Mouse (Mus musculus) heart, embryonic 14.5 days (tissue): ENCODE results near the gene Sez6l2. TPM values are rescaled to one million over a fixed set of nuclear protein-coding genes. Genes with fewer than 3 reads are reported as not detected.
A peak's percentile ranks its signal among the peaks of the same experiment; 100 is the strongest.

Experiments used
- ATAC-seq: fragments of 200-750 bp; cut with Nextera tagmentation; 2 replicates; pipeline ENCODE4 v1.8.0; 2017; ENCODE audit warnings: low read depth, moderate TSS enrichment; ENCODE audit not compliant: insufficient number of reproducible peaks, insufficient read depth, low FRiP score
- H3K27ac ChIP-seq, 2 experiments: fragments of 200-500 bp in 1 of 2; fragments of 300-500 bp in 1 of 2; sonication (generic) in 1 of 2; replicated peaks in 1 of 2; 2 replicates each; pipeline ENCODE4 v1.5.1; 2012 to 2014; ENCODE audit warnings: low read depth in 2 of 2, low read length in 2 of 2, control low read depth in 1 of 2, mild to moderate bottlenecking in 1 of 2, mixed read lengths in 1 of 2; ENCODE audit not compliant: control insufficient read depth in 1 of 2, insufficient read depth in 1 of 2
- H3K27me3 ChIP-seq: fragments of 300-500 bp; sonication (generic); 2 replicates; pipeline ENCODE4 v1.6.1; 2014; ENCODE audit warnings: mild to moderate bottlenecking, low read length, control low read depth; ENCODE audit not compliant: control insufficient read depth, insufficient read depth
- H3K36me3 ChIP-seq: fragments of 300-500 bp; sonication (generic); 2 replicates; pipeline ENCODE4 v1.6.1; 2014; ENCODE audit warnings: mild to moderate bottlenecking, control low read depth, low read length, mixed read lengths; ENCODE audit not compliant: control insufficient read depth, insufficient read depth
- H3K4me1 ChIP-seq, 2 experiments: fragments of 200-500 bp in 1 of 2; fragments of 300-500 bp in 1 of 2; sonication (generic) in 1 of 2; 2 replicates each; pipeline ENCODE4 v1.6.1; 2012 to 2014; ENCODE audit warnings: low read length in 2 of 2, control low read depth in 1 of 2, mixed read lengths in 1 of 2; ENCODE audit not compliant: control insufficient read depth in 2 of 2, insufficient read depth in 2 of 2
- H3K4me2 ChIP-seq: fragments of 300-500 bp; sonication (generic); 2 replicates; pipeline ENCODE4 v1.6.1; 2014; ENCODE audit warnings: mild to moderate bottlenecking, low read length
- H3K4me3 ChIP-seq, 2 experiments: fragments of 200-500 bp in 1 of 2; fragments of 300-500 bp in 1 of 2; sonication (generic) in 1 of 2; 2 replicates each; pipeline ENCODE4 v1.5.1; 2012 to 2014; ENCODE audit warnings: low read length in 2 of 2, mild to moderate bottlenecking in 2 of 2, control low read depth in 1 of 2, low read depth in 1 of 2, moderate library complexity in 1 of 2; ENCODE audit not compliant: control insufficient read depth in 1 of 2, insufficient read depth in 1 of 2
- H3K9ac ChIP-seq: fragments of 300-500 bp; sonication (generic); 2 replicates; pipeline ENCODE4 v1.6.1; 2014; ENCODE audit warnings: mild to moderate bottlenecking, low read length
- H3K9me3 ChIP-seq: fragments of 300-500 bp; sonication (generic); 2 replicates; pipeline ENCODE4 v1.6.1; 2016; ENCODE audit warnings: low read length, control low read depth; ENCODE audit not compliant: control insufficient read depth
- WGBS: fragments of 180-500 bp; shearing (Covaris S2); extraction: QIAGEN DNeasy Blood & Tissue Kit; methylation state at CpG from one replicate; pipeline ENCODE4 v1.1.7; 2014; 5-methylcytosine and 5-hydroxymethylcytosine counted together
- polyA plus RNA-seq: library from polyadenylated mRNA; unstranded; fragments of >200 nt; fragmentation: Nextera tagmentation; extraction: Ambion mirVana; gene quantifications from 2 replicates; pipeline ENCODE4 v1.2.1, GENCODE M21; 2014

The Sez6l2 gene
- polyA plus RNA-seq, 1 experiment from 2014 or later = 1.4 TPM

- Histone ChIP-seq H3K4me1 (peaks cover 15 to 31% of the 10 kb centered on the region in 2 experiments), H3K4me2 (peak within 1 kb of the TSS; percentile 81), H3K27ac (no peak within 1 kb of the TSS), H3K27me3 (no peaks in the 10 kb centered on the region), H3K36me3 (peaks cover 31% of the 10 kb centered on the region), H3K4me3 (peak within 1 kb of the TSS; percentile 46 to 62), H3K9ac (peak within 1 kb of the TSS; percentile 63), H3K9me3 (no peaks in the 10 kb centered on the region)
- 26% methylated on average over 11 of the region's 11 CpGs for WGBS
- ATAC-seq = no peak
These were observed 64.0 kb downstream of the Sez6l2 start, which contains the start of gene Mvp for GRCm38 (mm10) chr7:127014320-127014719. Mvp (minus strand) TSS chr7:127014621.

- peak overlapping the region; percentile 16; the same call in 1 of the 2 replicates for H3K9ac ChIP-seq
- no peak overlapping the region for H3K27ac ChIP-seq
- 89% methylated on average over 12 of the region's 12 CpGs for WGBS
- H3K9me3 ChIP-seq = no peaks in the 10 kb centered on the region
- H3K4me3 ChIP-seq = no peak overlapping the region
- H3K4me2 ChIP-seq = peak overlapping the region; percentile 67; the same call in 1 of the 2 replicates
- H3K36me3 ChIP-seq = peaks cover 31% of the 10 kb centered on the region
- peaks cover 15 to 32% of the 10 kb centered on the region in 2 experiments for H3K4me1 ChIP-seq
- ATAC-seq = no peak
- H3K27me3 ChIP-seq = no peaks in the 10 kb centered on the region
These were observed 64.6 kb downstream of the Sez6l2 start for GRCm38 (mm10) chr7:127014993-127015392.

- 3% methylated on average over 10 of the region's 10 CpGs for WGBS
- Histone ChIP-seq H3K27me3 (no peaks in the 10 kb centered on the region), H3K27ac (peak overlapping the region; percentile 94 to 98), H3K4me3 (peak overlapping the region; percentile 81 to 94), H3K4me2 (peak overlapping the region; percentile 81), H3K9ac (peak overlapping the region; percentile 94), H3K4me1 (peaks cover 22 to 43% of the 10 kb centered on the region in 2 experiments), H3K36me3 (peaks cover 31% of the 10 kb centered on the region), H3K9me3 (no peaks in the 10 kb centered on the region)
- peak; percentile 16; the same call in 1 of the 2 replicates for ATAC-seq
These were observed 65.7 kb downstream of the Sez6l2 start for GRCm38 (mm10) chr7:127016081-127016480.

- Histone ChIP-seq H3K4me2 (peak within 1 kb of the TSS; percentile 81), H3K4me1 (peaks cover 23 to 45% of the 10 kb centered on the region in 2 experiments), H3K9ac (peak within 1 kb of the TSS; percentile 94), H3K27me3 (no peaks in the 10 kb centered on the region), H3K9me3 (no peaks in the 10 kb centered on the region), H3K36me3 (peaks cover 31% of the 10 kb centered on the region), H3K27ac (peak within 1 kb of the TSS; percentile 94 to 98), H3K4me3 (peak within 1 kb of the TSS; percentile 81 to 94)
- no peak for ATAC-seq
These were observed 65.9 kb downstream of the Sez6l2 start, which contains the start of gene Pagr1b for GRCm38 (mm10) chr7:127016481-127016485. Pagr1b (minus strand) TSS chr7:127016484.

- Histone ChIP-seq H3K9me3 (no peaks in the 10 kb centered on the region), H3K4me2 (peak overlapping the region; percentile 81), H3K4me3 (peak overlapping the region; percentile 81 to 94), H3K36me3 (peaks cover 31% of the 10 kb centered on the region), H3K9ac (peak overlapping the region; percentile 94), H3K27ac (peak overlapping the region; percentile 94 to 98), H3K4me1 (peaks cover 26 to 47% of the 10 kb centered on the region in 2 experiments), H3K27me3 (no peaks in the 10 kb centered on the region)
- WGBS = 1% methylated on average over 22 of the region's 22 CpGs
- ATAC-seq = peak; percentile 55
These were observed 66.1 kb downstream of the Sez6l2 start for GRCm38 (mm10) chr7:127016486-127016938.

- Histone ChIP-seq H3K9ac (peak within 1 kb of the TSS; percentile 94), H3K36me3 (peaks cover 34% of the 10 kb centered on the region), H3K27ac (peak within 1 kb of the TSS; percentile 94 to 98), H3K4me2 (peak within 1 kb of the TSS; percentile 81), H3K4me1 (peaks cover 27 to 55% of the 10 kb centered on the region in 2 experiments), H3K9me3 (no peaks in the 10 kb centered on the region), H3K4me3 (peak within 1 kb of the TSS; percentile 81 to 94), H3K27me3 (no peaks in the 10 kb centered on the region)
- peak; percentile 75 for ATAC-seq
- WGBS = 5% methylated on average over 39 of the region's 39 CpGs
These were observed 66.9 kb downstream of the Sez6l2 start, which contains the start of gene Pagr1a for GRCm38 (mm10) chr7:127016971-127017949. Pagr1a (minus strand) TSS chr7:127017352.

GRCm38 (mm10) chr7:127017950-127018345 is 67.6 kb downstream of the Sez6l2 start:
- no peak for ATAC-seq
- H3K27ac ChIP-seq = no peak overlapping the region
- H3K9me3 ChIP-seq = no peaks in the 10 kb centered on the region
- H3K4me2 ChIP-seq = no peak overlapping the region
- H3K4me3 ChIP-seq = no peak overlapping the region
- no peaks in the 10 kb centered on the region for H3K27me3 ChIP-seq
- H3K36me3 ChIP-seq = peaks cover 34% of the 10 kb centered on the region
- peaks cover 27 to 62% of the 10 kb centered on the region in 2 experiments for H3K4me1 ChIP-seq
- WGBS = 47% methylated on average over 6 of the region's 6 CpGs
- H3K9ac ChIP-seq = peak overlapping the region; percentile 25; the same call in 1 of the 2 replicates
